Mouse (Mus musculus) megakaryocyte, embryonic 14.5 days (primary cell): ENCODE measurements around the gene Nfib.

Experiments used
- FLI1 ChIP-seq: IDR thresholded peaks from 2 replicates; pipeline ENCODE4 v1.6.1; 2012; ENCODE audit warnings: low read length, inconsistent platforms, mixed read lengths
- GATA1 ChIP-seq: IDR thresholded peaks from 3 replicates; pipeline ENCODE4 v1.6.1; 2012; ENCODE audit warnings: mixed read lengths, low read length, inconsistent platforms, borderline replicate concordance

- no peak for TF ChIP-seq FLI1
- TF ChIP-seq GATA1, result no peak
Measured at GRCm38 (mm10) chr4:82645679-82646078, 59.9 kb downstream of the Nfib start.
